Mouse (Mus musculus): Measurements from ENCODE around the gene Adgrv1. TPM values are rescaled to one million over a fixed set of nuclear protein-coding genes. Genes with fewer than 3 reads are reported as not detected.

Adgrv1 gene
- polyA plus RNA-seq, 1 experiment from 2014 or later: 1.5 TPM

GRCm38 (mm10) chr13:81130742-81131524, 502.0 kb downstream of the Adgrv1 start:
- no peak for DNase-seq (ENCODE audit: low spot score)
- H3K36me3 ChIP-seq: no peaks in the 10 kb centered on the region
- H3K27me3 ChIP-seq (ENCODE audit: low read depth, poor library complexity, severe bottlenecking): no peaks in the 10 kb centered on the region
- 79% methylated on average over 4 of the region's 4 CpGs for WGBS
- H3K4me3 ChIP-seq: no peak overlapping the region
- H3K4me1 ChIP-seq: peaks cover 21% of the 10 kb centered on the region
- H3K9me3 ChIP-seq (replicated peaks): no peaks in the 10 kb centered on the region
- no peak overlapping the region for H3K27ac ChIP-seq

DNA sequence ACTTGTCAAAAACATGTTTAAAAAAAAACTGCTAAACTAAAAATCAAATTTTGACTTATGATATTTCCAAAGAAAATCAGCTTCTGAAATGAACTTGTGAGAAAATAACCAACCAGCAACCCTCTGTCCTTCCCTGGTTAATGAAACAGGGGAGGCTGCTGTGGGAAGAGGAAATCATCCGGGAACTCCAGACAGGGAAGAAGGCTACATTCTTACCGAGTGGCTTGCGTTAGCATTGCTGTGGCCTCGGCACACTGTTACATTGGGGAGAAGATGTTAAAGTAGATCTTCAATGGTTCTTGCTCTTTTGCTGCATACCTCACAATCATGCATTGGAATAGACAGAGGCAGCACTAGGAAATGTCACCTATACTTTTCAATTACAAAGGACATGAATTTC, 507.1 kb downstream of the Adgrv1 start:
- Histone ChIP-seq H3K36me3 (no peaks in the 10 kb centered on the region), H3K27ac (no peak overlapping the region), H3K27me3 (ENCODE audit: low read depth, poor library complexity, severe bottlenecking) (no peaks in the 10 kb centered on the region), H3K4me1 (no peaks in the 10 kb centered on the region), H3K4me3 (no peak overlapping the region), H3K9me3 (replicated peaks) (no peaks in the 10 kb centered on the region)
- WGBS: 86% methylated on average over 4 of the region's 4 CpGs
- no peak for DNase-seq (ENCODE audit: low spot score)

GRCm38 (mm10) chr13:81122238-81122637, 510.7 kb downstream of the Adgrv1 start:
- no peaks in the 10 kb centered on the region for H3K36me3 ChIP-seq
- WGBS: 93% methylated on average over 2 of the region's 2 CpGs
- H3K27ac ChIP-seq: no peak overlapping the region
- no peaks in the 10 kb centered on the region for H3K4me1 ChIP-seq
- no peak for DNase-seq (ENCODE audit: low spot score)
- H3K9me3 ChIP-seq (replicated peaks): no peaks in the 10 kb centered on the region
- no peak overlapping the region for H3K4me3 ChIP-seq
- H3K27me3 ChIP-seq (ENCODE audit: low read depth, poor library complexity, severe bottlenecking): no peaks in the 10 kb centered on the region

DNA sequence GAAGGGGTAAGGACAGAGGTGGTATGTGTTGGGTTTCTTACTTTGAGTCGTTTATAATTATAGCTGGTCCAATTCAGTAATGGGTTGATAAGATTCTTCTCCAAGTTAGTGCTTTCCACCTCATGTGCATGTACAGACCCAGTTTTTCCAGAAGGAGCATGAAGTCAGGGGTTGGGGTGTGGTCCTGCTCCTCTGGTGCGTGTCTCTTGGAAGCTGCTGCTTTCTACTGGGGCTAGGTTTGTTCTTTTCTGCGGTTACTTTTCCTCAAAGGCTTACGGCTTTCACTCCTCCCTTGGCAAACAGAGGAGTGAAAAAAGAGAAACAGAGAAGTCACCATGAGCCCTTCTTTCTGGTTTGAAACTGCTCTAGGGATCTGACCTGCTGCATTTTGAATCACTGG, 522.5 kb downstream of the Adgrv1 start:
- H3K27ac ChIP-seq: no peak overlapping the region
- H3K9me3 ChIP-seq (replicated peaks): no peaks in the 10 kb centered on the region
- 94% methylated on average over 4 of the region's 4 CpGs for WGBS
- H3K4me1 ChIP-seq: no peaks in the 10 kb centered on the region
- H3K4me3 ChIP-seq: no peak overlapping the region
- DNase-seq (ENCODE audit: low spot score): no peak
- H3K27me3 ChIP-seq (ENCODE audit: low read depth, poor library complexity, severe bottlenecking): no peaks in the 10 kb centered on the region
- H3K36me3 ChIP-seq: no peaks in the 10 kb centered on the region

- Histone ChIP-seq H3K4me3 (no peak overlapping the region), H3K4me1 (no peaks in the 10 kb centered on the region), H3K27ac (no peak overlapping the region), H3K27me3 (ENCODE audit: low read depth, poor library complexity, severe bottlenecking) (no peaks in the 10 kb centered on the region), H3K9me3 (replicated peaks) (no peaks in the 10 kb centered on the region), H3K36me3 (no peaks in the 10 kb centered on the region)
- 88% methylated on average over 6 of the region's 6 CpGs for WGBS
- DNase-seq (ENCODE audit: low spot score): no peak
Observed at GRCm38 (mm10) chr13:81109676-81110075, 523.3 kb downstream of the Adgrv1 start.

DNA sequence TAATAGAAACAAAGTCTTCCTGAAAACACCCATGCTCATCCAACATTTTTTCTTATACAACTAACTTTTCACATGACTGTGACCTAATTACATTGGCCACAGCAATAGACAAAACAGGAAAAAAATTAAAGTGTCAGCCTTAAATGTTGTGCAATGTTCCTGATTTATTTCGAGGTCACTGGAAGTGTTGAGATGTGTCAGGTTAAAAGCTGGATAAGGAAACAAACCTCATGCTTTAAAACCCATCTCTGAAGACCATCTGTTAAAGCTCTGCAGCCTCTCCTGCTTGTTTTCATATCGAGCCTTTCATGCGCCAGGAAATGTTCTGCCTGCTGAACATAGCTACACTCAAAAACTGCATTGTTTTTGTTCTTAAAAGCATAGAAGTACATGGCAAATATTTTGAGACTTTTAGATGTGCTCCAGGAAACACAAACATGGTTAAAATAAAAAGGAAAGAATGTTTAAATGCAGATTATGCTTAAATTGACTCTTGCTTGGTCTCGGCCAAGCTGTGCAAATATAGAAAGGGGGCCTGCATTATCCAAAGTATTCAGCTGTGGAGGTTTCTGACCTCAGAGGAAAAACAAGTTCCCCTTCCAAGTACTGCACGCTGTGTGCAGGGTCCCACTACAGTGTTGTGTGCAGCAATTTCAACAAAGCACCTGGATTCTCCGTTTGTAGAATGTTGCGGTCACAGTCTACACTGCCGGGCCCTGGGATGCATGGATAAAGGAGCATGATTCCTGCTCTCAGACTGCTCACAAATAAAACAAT, 524.2 kb downstream of the Adgrv1 start:
- Histone ChIP-seq H3K27ac (no peak overlapping the region), H3K9me3 (replicated peaks) (no peaks in the 10 kb centered on the region), H3K36me3 (no peaks in the 10 kb centered on the region), H3K4me3 (no peak overlapping the region), H3K27me3 (ENCODE audit: low read depth, poor library complexity, severe bottlenecking) (no peaks in the 10 kb centered on the region), H3K4me1 (no peaks in the 10 kb centered on the region)
- no peak for DNase-seq (ENCODE audit: low spot score)
- WGBS: 85% methylated on average over 8 of the region's 8 CpGs

DNA sequence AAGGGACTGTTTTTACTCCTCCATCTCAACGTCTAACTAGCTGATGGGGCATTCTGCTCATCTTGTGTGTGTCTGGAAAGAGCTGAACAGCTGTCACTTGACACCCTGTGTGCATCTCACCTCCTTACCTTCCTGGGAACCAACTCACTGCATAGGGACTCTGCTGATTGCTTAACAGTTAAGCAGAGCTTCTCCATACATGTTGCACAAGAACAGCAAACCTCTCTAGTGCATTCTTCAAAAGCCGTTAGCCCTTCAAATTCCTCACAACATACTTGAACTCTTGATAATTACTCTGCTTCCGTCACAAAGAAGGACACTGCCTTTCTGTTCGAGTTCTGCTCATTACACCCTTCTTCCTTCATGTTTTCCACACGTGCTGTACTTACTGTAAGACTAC, 525.5 kb downstream of the Adgrv1 start:
- Histone ChIP-seq H3K4me3 (no peak overlapping the region), H3K4me1 (no peaks in the 10 kb centered on the region), H3K36me3 (no peaks in the 10 kb centered on the region), H3K27me3 (ENCODE audit: low read depth, poor library complexity, severe bottlenecking) (no peaks in the 10 kb centered on the region), H3K27ac (no peak overlapping the region), H3K9me3 (replicated peaks) (no peaks in the 10 kb centered on the region)
- 80% methylated on average over 5 of the region's 5 CpGs for WGBS
- no peak for DNase-seq (ENCODE audit: low spot score)

DNA sequence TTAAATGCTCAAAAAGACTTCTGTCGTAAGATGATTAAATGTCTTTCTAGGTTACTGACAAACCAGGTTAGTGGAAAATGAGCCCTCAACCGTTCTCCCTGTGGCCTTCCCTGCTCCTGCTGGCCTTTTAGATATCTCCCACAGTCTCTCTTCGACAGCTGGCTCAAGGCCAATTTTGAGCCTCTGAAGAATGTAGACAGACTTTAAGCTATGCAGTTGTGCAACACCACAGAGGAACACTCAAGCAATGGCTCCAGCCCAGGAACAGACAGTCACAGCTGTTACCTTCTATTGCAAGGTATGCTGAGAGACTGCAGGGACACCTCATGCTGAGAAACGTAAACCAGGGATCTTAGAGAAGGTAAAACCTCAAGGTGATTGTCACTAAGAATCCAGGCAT, 529.2 kb downstream of the Adgrv1 start:
- 87% methylated on average over 4 of the region's 4 CpGs for WGBS
- Histone ChIP-seq H3K27me3 (ENCODE audit: low read depth, poor library complexity, severe bottlenecking) (no peaks in the 10 kb centered on the region), H3K36me3 (no peaks in the 10 kb centered on the region), H3K4me3 (no peak overlapping the region), H3K9me3 (replicated peaks) (no peaks in the 10 kb centered on the region), H3K27ac (no peak overlapping the region), H3K4me1 (no peaks in the 10 kb centered on the region)
- no peak for DNase-seq (ENCODE audit: low spot score)

GRCm38 (mm10) chr13:81096424-81096823, 536.5 kb downstream of the Adgrv1 start:
- no peaks in the 10 kb centered on the region for H3K36me3 ChIP-seq

DNA sequence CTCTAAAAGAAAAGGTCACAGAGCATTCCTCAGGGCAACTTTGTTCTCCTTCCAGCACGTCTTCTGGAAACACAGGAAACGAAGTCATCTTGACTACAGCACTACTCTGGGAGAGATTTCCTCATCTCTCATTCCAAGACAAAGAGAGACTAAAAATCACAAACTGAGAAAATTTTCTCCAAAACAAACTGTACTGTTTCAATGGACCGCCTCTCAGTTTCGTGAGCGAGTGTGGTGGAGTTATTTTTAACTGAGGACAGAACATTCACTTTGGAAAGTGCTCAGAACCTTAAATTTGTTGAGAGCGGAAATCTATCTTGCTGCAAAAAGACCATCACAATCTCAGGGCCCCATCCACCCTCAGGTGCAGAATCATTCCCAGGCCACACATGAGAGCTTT, 538.4 kb downstream of the Adgrv1 start:
- no peak for DNase-seq (ENCODE audit: low spot score)
- no peaks in the 10 kb centered on the region for H3K4me1 ChIP-seq
- H3K27ac ChIP-seq: no peak overlapping the region
- H3K27me3 ChIP-seq (ENCODE audit: low read depth, poor library complexity, severe bottlenecking): no peaks in the 10 kb centered on the region
- H3K9me3 ChIP-seq (replicated peaks): no peaks in the 10 kb centered on the region
- H3K36me3 ChIP-seq: no peaks in the 10 kb centered on the region
- WGBS: 93% methylated on average over 6 of the region's 6 CpGs
- no peak overlapping the region for H3K4me3 ChIP-seq

More at GRCm38 (mm10) chr13:81096424-81096823, 536.5 kb downstream of the Adgrv1 start:
- no peaks in the 10 kb centered on the region for H3K9me3 ChIP-seq (replicated peaks)
- H3K27me3 ChIP-seq (ENCODE audit: low read depth, poor library complexity, severe bottlenecking): no peaks in the 10 kb centered on the region
- H3K4me1 ChIP-seq: no peaks in the 10 kb centered on the region
- 98% methylated on average over 2 of the region's 2 CpGs for WGBS
- no peak for DNase-seq (ENCODE audit: low spot score)
- no peak overlapping the region for H3K27ac ChIP-seq
- H3K4me3 ChIP-seq: no peak overlapping the region

- WGBS: 95% methylated on average over 1 of the region's 1 CpGs
- Histone ChIP-seq H3K27ac (no peak overlapping the region), H3K9me3 (replicated peaks) (no peaks in the 10 kb centered on the region), H3K4me3 (no peak overlapping the region), H3K27me3 (ENCODE audit: low read depth, poor library complexity, severe bottlenecking) (no peaks in the 10 kb centered on the region), H3K36me3 (no peaks in the 10 kb centered on the region), H3K4me1 (no peaks in the 10 kb centered on the region)
- DNase-seq (ENCODE audit: low spot score): no peak
Observed at GRCm38 (mm10) chr13:81090051-81090836, 542.7 kb downstream of the Adgrv1 start.

- H3K36me3 ChIP-seq: no peaks in the 10 kb centered on the region
- H3K4me3 ChIP-seq: no peak overlapping the region
- no peak overlapping the region for H3K27ac ChIP-seq
- no peaks in the 10 kb centered on the region for H3K27me3 ChIP-seq (ENCODE audit: low read depth, poor library complexity, severe bottlenecking)
- 77% methylated on average over 2 of the region's 2 CpGs for WGBS
- H3K9me3 ChIP-seq (replicated peaks): no peaks in the 10 kb centered on the region
- DNase-seq (ENCODE audit: low spot score): no peak
- no peaks in the 10 kb centered on the region for H3K4me1 ChIP-seq
Observed at GRCm38 (mm10) chr13:81086969-81087682, 545.8 kb downstream of the Adgrv1 start.
